In genomic region chr19:42141998-42142397, GRCm38 (mm10) we compare ENCODE assay signal across 27 mouse cellular contexts. TPM values are rescaled to one million over a fixed set of nuclear protein-coding genes. Genes with fewer than 3 reads are reported as not detected.
A peak's percentile ranks its signal among the peaks of the same experiment; 100 is the strongest.
DNase-seq lines count a peak whose midpoint lies in the region; TF ChIP-seq lines count a peak whose summit lies in the region.
"Had no signal": no experiment of that assay in that cellular context is flagged by ENCODE, and none has a peak within 500 bp of the region (broad histone marks: within the 10 kb centered on the region; RNA-seq: fewer than 3 reads in every experiment).

No protein-coding gene starts in this region.

- peak; percentile 5 for DNase-seq in gastrocnemius, adult 2 months
- no peak for DNase-seq in gastrocnemius, postnatal 25 days
- DNase-seq in ES-E14 (ENCODE audit: low read depth, low spot score) (peak; percentile 68), ZHBTc4 (ENCODE audit: low read depth, low spot score) (peak; percentile 91)
- no peak for DNase-seq in layer of hippocampus, adult 9-10 months (ENCODE audit: low spot score)
- DNase-seq in adrenal gland, postnatal 36 days: no peak
- no peak for DNase-seq in ovary, adult 18-20 months (ENCODE audit: low spot score)
- DNase-seq: adrenal gland, postnatal 10 days; cerebellum, adult 11-12 months; cerebellum, adult 8-10 months; cerebellum, postnatal 10 days; cerebellum, postnatal 36 days; embryo, embryonic 11 days; forebrain, postnatal 0 days; gastrocnemius, postnatal 36 days; heart, adult 2 months; heart, postnatal 14 days; heart, postnatal 4 days had no signal

- H3K9ac ChIP-seq in ES-E14 (ENCODE audit: insufficient read depth, low read depth, low read length, poor library complexity, severe bottlenecking): no peak overlapping the region
- H3K9ac ChIP-seq: embryonic facial prominence, embryonic 13.5 days; forebrain, postnatal 0 days; heart, embryonic 13.5 days; hindbrain, embryonic 14.5 days had no signal

- H3K9me3 ChIP-seq in E14TG2a.4 (ENCODE audit: low read length): no peaks in the 10 kb centered on the region
- no peaks in the 10 kb centered on the region for H3K9me3 ChIP-seq in ES-E14 (ENCODE audit: control insufficient read depth, insufficient read depth, low read depth, low read length)
- H3K9me3 ChIP-seq: embryonic facial prominence, embryonic 10.5 days; embryonic facial prominence, embryonic 13.5 days; forebrain, embryonic 10.5 days; heart, embryonic 10.5 days; heart, embryonic 13.5 days had no signal

- intact Hi-C loops in gastrocnemius, adult 2 months (cut with DNase I): no loop called here

- H3K27ac ChIP-seq in gastrocnemius, adult 2 months: no peak overlapping the region
- peak overlapping the region; percentile 24; the same call in 1 of the 2 replicates for H3K27ac ChIP-seq in ES-E14 (ENCODE audit: insufficient read depth, low read depth, low read length, poor library complexity, severe bottlenecking)
- H3K27ac ChIP-seq: embryonic facial prominence, embryonic 10.5 days; embryonic facial prominence, embryonic 13.5 days; forebrain, embryonic 10.5 days; heart, adult 2 months; heart, embryonic 10.5 days; heart, embryonic 13.5 days; hindbrain, embryonic 14.5 days; hindbrain, postnatal 0 days had no signal

- in situ Hi-C loops in ES-E14 (cut with MboI; ENCODE audit: low sequenced_read_pairs in 2 of 2, unreplicated experiment in 2 of 2): no loop called here

- no peak for TF ChIP-seq CTCF in gastrocnemius, adult 2 months (IDR thresholded peaks at IDR 0.05)
- no peak for TF ChIP-seq CTCF in E14TG2a.4 (conservative IDR thresholded peaks at IDR 0.05; ENCODE audit: low read length)

- no peak overlapping the region for H3K4me3 ChIP-seq in gastrocnemius, adult 2 months
- H3K4me3 ChIP-seq in E14TG2a.4 (replicated peaks; ENCODE audit: low read length): 0 out of 2 replicates have a peak overlapping the region, but pooled peaks have one; percentile 2
- no peak overlapping the region for H3K4me3 ChIP-seq in ES-E14 (ENCODE audit: insufficient read depth in 1 of 2, low read depth in 1 of 2, low read length in 2 of 2, poor library complexity in 1 of 2, severe bottlenecking in 1 of 2)
- H3K4me3 ChIP-seq: embryonic facial prominence, embryonic 10.5 days; embryonic facial prominence, embryonic 13.5 days; forebrain, embryonic 10.5 days; heart, adult 2 months; heart, embryonic 10.5 days; heart, embryonic 13.5 days had no signal

- H3K36me3 ChIP-seq in E14TG2a.4 (ENCODE audit: insufficient read depth, low read length) (no peaks in the 10 kb centered on the region), ES-E14 (ENCODE audit: control insufficient read depth, insufficient read depth, low read length, poor library complexity, severe bottlenecking) (no peaks in the 10 kb centered on the region)
- H3K36me3 ChIP-seq: embryonic facial prominence, embryonic 10.5 days; embryonic facial prominence, embryonic 13.5 days; forebrain, embryonic 10.5 days; G1E; heart, embryonic 10.5 days; heart, embryonic 13.5 days had no signal

- peaks cover 15% of the 10 kb centered on the region for H3K27me3 ChIP-seq in E14TG2a.4 (ENCODE audit: insufficient read depth, low read length)
- H3K27me3 ChIP-seq: embryonic facial prominence, embryonic 13.5 days; heart, embryonic 13.5 days had no signal

- H3K4me1 ChIP-seq in E14TG2a.4 (replicated peaks; ENCODE audit: low read depth, low read length) (peaks cover 79% of the 10 kb centered on the region), ES-E14 (ENCODE audit: control insufficient read depth in 2 of 2, insufficient read depth in 2 of 2, low read length in 2 of 2, poor library complexity in 1 of 2) (peaks cover 6 to 14% of the 10 kb centered on the region in 2 experiments)

TF ChIP-seq in ES-E14, 5 proteins besides CTCF, POLR2A, EP300 and RAD21:
- TF ChIP-seq ZNF384 (IDR thresholded peaks at IDR 0.05; ENCODE audit: low read depth, low read length) (0 out of 2 replicates have a peak, but pooled peaks have one; percentile 1), MAFK (IDR thresholded peaks at IDR 0.05; ENCODE audit: insufficient read depth, low read depth, low read length) (no peak)
TF ChIP-seq in ES-E14: peak in this region for 1.

RNA-seq across cellular contexts. Expression of gene Marveld1, which starts 5.2 kb away (rescaled TPM):
- 1 to 10 TPM; 4.8 to 7.2 TPM for total RNA-seq in gastrocnemius, adult 2 months (2021)
- 10 to 100 TPM in 1 of 2 experiments, 1 to 10 TPM in 1; 6.8 to 11.8 TPM for total RNA-seq in gastrocnemius, postnatal 25 days (2021)
- total RNA-seq in ES-E14 (2012; rRNA removed): 39.8 and 56.3 TPM in 2 replicates
- 10 to 100 TPM; 32.7 to 38.8 TPM for total RNA-seq in adrenal gland, postnatal 36 days (2021)

RNA-seq across cellular contexts. Expression of gene Avpi1, which starts 13.1 kb away (rescaled TPM):
- total RNA-seq in gastrocnemius, adult 2 months (2021): 1 to 10 TPM; 8.7 to 9.0 TPM
- 1 to 10 TPM; 8.4 to 9.3 TPM for total RNA-seq in gastrocnemius, postnatal 25 days (2021)
- total RNA-seq in ES-E14 (2012; rRNA removed): 98.8 and 99.2 TPM in 2 replicates
- total RNA-seq in adrenal gland, postnatal 36 days (2021): 10 to 100 TPM; 86.6 to 91.5 TPM

RNA-seq across cellular contexts. Expression of gene Zfyve27, which starts 21.8 kb away (rescaled TPM):
- total RNA-seq in gastrocnemius, adult 2 months (2021): 10 to 100 TPM; 13.0 to 14.4 TPM
- total RNA-seq in gastrocnemius, postnatal 25 days (2021): 10 to 100 TPM; 10.3 to 12.0 TPM
- 45.9 and 78.1 TPM in 2 replicates for total RNA-seq in ES-E14 (2012; rRNA removed)
- 10 to 100 TPM; 49.3 to 50.4 TPM for total RNA-seq in adrenal gland, postnatal 36 days (2021)

RNA-seq across cellular contexts. Expression of gene Pi4k2a, which starts 51.7 kb away (rescaled TPM):
- 10 to 100 TPM; 11.9 to 12.8 TPM for total RNA-seq in gastrocnemius, adult 2 months (2021)
- 10 to 100 TPM; 10.4 to 12.2 TPM for total RNA-seq in gastrocnemius, postnatal 25 days (2021)
- 23.2 and 23.4 TPM in 2 replicates for total RNA-seq in ES-E14 (2012; rRNA removed)
- 10 to 100 TPM; 61.7 to 76.3 TPM for total RNA-seq in adrenal gland, postnatal 36 days (2021)

RNA-seq across cellular contexts. Expression of gene Morn4, which starts 55.8 kb away (rescaled TPM):
- total RNA-seq in gastrocnemius, adult 2 months (2021): 1 to 10 TPM; 2.2 to 4.4 TPM
- 1 to 10 TPM; 1.2 to 1.8 TPM for total RNA-seq in gastrocnemius, postnatal 25 days (2021)
- total RNA-seq in ES-E14 (2012; rRNA removed): 2.9 and 3.1 TPM in 2 replicates
- total RNA-seq in adrenal gland, postnatal 36 days (2021): 10 to 100 TPM in 1 of 2 experiments, 1 to 10 TPM in 1; 8.2 to 12.2 TPM

Comparison
In these comparisons a context has a peak if more than half of its experiments do, and no peak if none do; other contexts are left out.
1. DNase-seq: peak in gastrocnemius, adult 2 months (single experiment), ES-E14 (single experiment) and ZHBTc4 (single experiment); none in gastrocnemius, postnatal 25 days (single experiment), layer of hippocampus, adult 9-10 months (single experiment), adrenal gland, postnatal 36 days (0 of 2) and ovary, adult 18-20 months (single experiment).